Mouse (Mus musculus) small intestine, adult 2 months (tissue): ENCODE results near the gene Ptprm.

Experiments used
- CTCF ChIP-seq: fragments of 200-500 bp; IDR thresholded peaks from 2 replicates; pipeline ENCODE4 v1.5.1; 2012; ENCODE audit warnings: low read depth, mild to moderate bottlenecking, control low read depth, inconsistent platforms, low read length, moderate library complexity, mixed read lengths; ENCODE audit not compliant: insufficient replicate concordance, insufficient read length; ENCODE audit errors: extremely low read depth
- POLR2A ChIP-seq: fragments of 200-500 bp; IDR thresholded peaks from 2 replicates; pipeline ENCODE4 v1.6.1; 2012; ENCODE audit warnings: low read depth, mild to moderate bottlenecking, control low read depth, inconsistent platforms, low read length, moderate library complexity

- TF ChIP-seq CTCF (no peak), POLR2A (no peak)
These were observed 248.1 kb downstream of the Ptprm start for GRCm38 (mm10) chr17:67106176-67106575.
